Mouse (Mus musculus) left cerebral cortex, postnatal 14 days (tissue): ENCODE measurements around the gene Lamp1. TPM values are rescaled to one million over a fixed set of nuclear protein-coding genes. Genes with fewer than 3 reads are reported as not detected.

Source experiments
- DNase-seq, 2 experiments: peaks; one replicate each; pipeline ENCODE4 v3.0.0; 2021 to 2022; ENCODE audit warnings: low spot score in 2 of 2, mixed read lengths in 1 of 2
- intact Hi-C: fragments of 180-260 bp; cut with DNase I; formaldehyde crosslinking; loops from one replicate; pipeline ENCODE4 v1.15.1; 2025
- total RNA-seq, 2 experiments: library from RNA; stranded (reverse); gene quantifications; 2 replicates each; pipeline ENCODE4 v1.2.3; 2021

The Lamp1 gene
- total RNA-seq, 2 experiments from 2014 or later = 307 to 320 TPM

DNA sequence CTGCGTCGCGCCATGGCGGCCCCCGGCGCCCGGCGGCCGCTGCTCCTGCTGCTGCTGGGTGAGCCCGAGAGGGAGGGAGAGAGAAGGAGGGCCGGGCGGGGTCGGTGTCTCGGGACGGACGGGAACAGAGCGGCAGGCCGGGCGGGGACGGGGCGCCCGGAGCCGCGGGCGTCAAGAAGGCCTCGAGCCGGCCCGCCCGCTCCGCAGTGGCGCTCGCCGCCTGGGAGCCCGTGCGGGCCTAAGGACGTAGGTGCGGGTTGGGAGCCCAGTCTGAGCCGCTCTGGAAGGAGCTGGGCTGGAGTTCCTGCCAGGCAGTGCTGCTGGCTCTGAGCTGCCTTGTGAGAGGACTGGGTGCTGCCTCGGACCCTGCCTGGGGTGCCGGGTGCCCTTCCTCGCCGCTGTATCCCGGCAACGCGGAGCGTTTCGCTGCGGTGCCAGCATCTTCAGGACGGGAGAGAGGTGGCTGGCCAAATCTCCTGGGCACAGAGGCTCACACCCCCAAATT is 468 bp downstream of the Lamp1 start:
- no peak for DNase-seq
- intact Hi-C loops = no loop called here

DNA sequence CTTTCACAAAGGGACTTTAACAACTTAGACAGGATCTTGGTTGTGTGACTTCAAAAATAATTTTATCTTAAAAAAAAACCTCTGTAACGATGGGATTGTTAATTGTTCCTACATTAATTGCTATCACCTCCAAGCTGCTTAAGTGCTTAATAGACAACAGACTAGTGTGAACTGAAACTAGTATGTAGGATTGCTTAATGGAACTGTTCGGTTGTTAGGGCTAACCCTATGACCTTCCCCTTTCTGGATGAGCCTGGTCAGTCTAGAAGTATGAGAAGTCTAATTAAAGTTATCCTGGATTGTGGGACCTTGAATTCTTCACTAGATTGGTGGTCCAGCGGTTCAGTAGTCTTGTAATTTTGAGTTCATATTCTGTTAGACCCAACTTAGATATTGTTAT is 1.7 kb downstream of the Lamp1 start:
- no peak for DNase-seq
- intact Hi-C loops = no loop called here

DNA sequence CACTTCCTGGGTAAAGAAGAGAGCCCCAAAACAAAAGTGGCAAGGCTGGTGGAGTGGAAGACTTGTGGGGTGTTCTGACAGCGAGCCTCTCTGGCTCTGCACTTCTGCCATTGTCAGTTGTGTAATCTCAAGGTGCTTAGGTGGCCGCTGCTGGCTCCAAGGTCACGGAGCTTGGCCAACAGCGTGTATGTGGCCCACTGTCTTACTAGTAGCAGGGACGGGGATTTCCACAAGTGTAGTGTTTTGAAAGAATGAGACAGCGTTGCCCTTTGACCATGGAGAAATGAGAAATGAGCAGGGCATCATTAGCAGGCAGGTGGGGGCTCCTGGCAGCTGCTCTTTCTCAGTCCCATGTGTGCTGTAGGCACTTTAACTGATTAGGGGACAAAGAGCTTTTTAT is 3.1 kb downstream of the Lamp1 start:
- DNase-seq = no peak
- intact Hi-C loops = no loop called here

DNA sequence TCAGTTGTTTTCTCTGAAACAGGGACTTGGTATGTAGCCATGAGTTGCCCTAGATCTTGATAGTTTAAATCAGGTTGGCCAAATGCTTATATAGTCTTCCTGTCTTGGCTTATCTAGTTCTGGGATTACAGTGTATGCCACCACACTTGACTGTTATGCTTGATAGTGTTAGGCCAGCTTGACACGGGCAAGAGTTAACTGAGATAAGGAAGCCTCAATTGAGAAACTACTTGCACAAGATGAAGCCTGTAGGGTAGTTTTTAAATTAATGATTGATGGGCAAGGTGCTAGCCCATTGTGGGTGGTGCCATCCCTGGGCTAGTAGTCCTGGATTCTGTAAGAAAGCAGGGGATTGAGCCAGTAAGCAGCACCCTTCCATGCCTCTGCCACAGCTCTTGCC is 4.6 kb downstream of the Lamp1 start:
- intact Hi-C loops = no loop called here
- DNase-seq = no peak

DNA sequence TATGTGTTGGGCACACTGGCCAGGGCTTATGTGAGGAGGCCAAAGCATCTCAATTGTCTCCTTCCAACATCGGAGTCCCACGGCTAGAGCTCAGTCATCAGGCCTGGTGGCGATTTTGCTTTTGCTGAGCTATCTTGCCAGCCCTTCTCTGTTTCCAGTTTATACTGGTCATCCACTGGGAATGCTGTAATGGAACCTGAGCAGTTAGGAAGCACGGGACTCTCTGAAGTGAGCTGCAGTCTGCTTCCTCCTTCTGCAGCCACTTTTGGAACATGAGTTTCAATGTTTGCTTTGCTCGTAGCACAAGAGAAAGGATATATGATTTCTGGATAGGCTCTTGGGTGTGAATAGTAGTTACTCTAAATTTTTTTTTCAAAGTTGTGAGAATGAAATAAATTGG is 5.4 kb downstream of the Lamp1 start:
- intact Hi-C loops = no loop called here
- DNase-seq = no peak

DNA sequence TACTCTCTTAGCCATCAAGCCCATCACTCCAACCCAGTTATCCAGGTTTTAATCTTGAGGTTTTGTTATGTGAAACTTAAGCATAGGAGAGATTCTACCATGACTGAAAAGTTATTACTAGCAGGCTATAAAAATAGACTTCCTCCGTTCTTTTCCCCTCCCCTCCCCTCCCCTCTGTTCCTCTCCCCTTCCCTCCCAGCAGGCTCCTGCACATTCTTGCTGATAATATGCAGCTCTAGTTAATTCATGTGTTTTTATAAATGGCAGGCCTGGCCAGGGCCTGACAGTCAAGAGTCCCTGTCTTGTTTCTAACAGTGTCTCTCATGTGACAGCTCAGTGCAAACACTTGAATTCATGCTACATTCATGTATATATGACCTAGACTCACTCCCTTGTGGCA is 11.5 kb downstream of the Lamp1 start:
- intact Hi-C loops = no loop called here
- DNase-seq = no peak

DNA sequence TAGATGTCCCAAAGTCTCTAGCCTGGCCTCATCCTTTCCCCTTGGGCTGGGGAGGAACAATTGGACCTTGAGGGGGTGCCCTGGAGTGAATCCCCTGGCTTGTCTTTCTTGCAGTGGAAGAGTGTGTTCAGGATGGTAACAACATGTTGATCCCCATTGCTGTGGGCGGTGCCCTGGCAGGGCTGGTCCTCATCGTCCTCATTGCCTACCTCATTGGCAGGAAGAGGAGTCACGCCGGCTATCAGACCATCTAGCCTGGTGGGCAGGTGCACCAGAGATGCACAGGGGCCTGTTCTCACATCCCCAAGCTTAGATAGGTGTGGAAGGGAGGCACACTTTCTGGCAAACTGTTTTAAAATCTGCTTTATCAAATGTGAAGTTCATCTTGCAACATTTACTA is 15.3 kb downstream of the Lamp1 start:
- no peak for DNase-seq
- intact Hi-C loops = no loop called here

DNA sequence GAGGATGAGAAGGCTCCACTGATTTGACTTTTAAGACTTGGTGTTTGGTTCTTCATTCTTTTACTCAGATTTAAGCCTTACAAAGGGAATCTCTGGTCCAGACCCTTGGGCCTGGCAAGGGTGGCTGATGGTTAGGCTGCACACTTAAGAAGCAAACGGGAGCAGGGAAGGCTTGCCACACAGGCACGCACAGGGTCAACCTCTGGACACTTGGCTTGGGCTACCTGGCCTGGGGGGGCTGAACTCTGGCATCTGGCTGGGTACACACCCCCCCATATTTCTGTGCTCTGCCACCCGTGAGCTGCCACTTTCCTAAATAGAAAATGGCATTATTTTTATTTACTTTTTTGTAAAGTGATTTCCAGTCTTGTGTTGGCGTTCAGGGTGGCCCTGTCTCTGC is 15.8 kb downstream of the Lamp1 start:
- intact Hi-C loops = no loop called here
- DNase-seq = no peak

DNA sequence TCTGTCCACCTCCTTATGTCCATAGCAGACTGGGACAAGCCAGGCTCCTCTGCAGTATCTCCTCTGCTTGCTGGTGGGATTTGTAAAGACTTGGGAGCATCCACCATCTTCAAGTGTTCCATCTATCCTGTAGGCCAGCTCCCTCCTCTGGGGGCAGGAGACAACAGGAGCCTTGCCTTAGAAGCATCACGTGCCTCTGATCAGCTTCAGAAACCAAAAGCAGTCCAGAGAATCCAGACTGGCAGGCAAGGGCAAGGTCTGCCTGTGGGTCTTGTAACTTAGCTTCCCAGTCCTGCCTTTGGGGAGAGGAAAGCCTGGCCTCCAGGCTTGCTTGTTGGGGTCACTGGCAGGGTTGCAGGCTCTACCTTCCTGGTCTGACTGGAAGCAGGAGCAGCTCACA is 16.7 kb downstream of the Lamp1 start:
- intact Hi-C loops = no loop called here
- no peak for DNase-seq

DNA sequence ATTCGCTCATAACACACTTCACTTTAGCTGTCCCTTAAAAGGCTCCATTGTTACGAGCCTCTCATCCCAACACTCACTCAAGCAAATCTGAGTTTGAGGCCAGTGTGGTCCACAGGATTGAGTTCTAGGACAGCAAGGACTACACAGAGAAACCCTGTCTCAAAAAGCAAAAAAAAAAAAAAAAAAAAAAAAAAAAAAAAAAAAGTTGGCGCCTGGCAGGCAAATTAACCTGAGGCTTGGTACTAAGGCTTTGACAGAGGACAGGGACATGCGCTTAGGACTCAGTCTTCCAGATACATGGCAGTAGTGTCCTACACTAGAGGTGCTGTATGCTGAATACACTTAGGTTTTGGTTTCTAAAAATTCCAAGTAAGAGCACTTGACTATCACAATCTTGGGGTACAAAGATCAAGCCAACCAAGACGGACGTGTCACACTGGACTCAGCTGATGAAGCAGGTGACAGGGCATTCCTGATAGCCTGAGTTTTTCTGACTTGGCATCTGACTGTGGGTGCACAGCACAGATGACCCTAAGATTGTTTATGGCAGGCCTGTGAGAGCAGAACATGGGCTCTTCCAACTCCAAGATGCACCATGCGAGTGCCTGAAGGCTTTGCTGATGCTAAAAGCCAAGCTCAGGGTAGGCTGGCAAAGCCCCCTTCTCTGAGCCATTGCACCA is 18.4 kb downstream of the Lamp1 start:
- DNase-seq = no peak
- intact Hi-C loops = no loop called here

DNA sequence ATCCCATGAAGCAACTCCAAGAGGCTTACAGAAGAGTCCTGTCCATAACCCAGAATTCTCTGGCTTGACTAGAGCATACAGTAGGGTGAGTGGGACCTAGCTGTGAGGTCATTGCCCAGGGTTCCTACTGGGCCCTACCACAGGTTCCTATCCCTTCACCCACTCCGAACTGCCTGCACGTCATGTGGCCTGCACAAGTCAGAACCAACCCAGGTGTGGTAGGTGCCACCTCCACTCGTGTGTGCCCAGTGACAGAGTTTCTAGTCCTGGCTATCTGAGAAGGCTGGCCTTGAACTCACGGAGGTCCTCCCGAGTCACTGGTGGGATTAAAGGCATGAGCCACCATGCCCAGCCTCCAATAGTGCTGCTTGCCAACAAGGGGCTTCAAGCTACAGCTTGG is 19.2 kb downstream of the Lamp1 start:
- intact Hi-C loops = no loop called here

DNA sequence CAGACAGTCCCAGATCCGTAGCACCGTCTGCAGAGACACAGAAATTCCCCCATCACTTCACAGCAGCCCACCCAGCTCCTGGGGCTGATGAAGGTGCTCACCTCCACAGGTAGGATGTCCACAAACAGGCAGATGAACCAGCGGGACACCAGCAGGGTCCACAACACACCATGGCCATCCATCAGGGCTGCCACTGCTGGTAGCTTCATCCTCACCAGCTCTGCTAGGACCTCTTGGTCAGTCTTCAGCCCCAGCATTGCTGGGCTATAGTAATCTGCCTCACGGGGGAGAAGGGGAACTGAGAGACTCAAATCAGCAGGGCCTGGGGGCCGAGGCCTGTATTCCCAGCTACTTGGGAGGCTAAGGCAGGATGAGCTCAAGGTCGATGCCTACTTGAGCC is 20.5 kb downstream of the Lamp1 start:
- DNase-seq = no peak
- intact Hi-C loops = no loop called here

More for the DNA sequence above, 19.2 kb downstream of the Lamp1 start:
- no peak for DNase-seq

DNA sequence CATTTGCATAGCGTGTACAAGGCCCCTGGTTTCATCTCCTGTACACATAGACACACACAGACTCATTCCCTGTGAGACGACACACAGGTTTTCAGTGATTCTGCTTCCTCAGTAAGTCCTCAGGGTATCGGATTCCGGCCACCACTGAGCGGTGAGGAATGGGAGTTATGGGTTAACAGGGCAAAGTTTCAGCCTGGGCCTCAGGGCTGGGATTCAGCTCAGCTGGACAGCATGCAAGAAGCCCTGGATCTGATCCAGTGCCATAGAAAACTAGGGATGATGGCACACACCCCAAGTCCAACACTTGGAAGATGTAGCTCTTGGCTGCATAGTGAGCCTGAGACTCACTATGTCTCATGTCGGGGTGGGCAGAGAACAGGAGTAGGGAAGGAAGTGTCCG is 21.0 kb downstream of the Lamp1 start:
- DNase-seq = no peak
- intact Hi-C loops = no loop called here

DNA sequence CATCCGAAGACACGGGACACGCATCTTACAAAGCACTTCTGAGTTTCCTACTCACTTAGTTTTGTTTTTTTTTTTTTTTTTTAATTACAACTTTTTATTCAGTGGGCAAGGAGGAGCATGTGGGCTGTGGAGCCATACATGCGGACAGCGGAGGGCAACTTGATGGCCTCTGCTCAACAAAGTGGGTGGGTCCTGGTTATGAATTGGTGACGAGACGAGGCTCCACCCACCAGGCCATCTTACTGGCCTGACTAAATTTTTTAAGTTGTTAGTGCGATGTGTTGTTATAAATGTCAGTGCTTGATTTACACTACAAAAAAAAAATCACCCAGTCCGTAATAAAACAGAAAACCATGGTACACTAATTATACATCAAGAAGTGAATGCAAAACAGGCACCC is 21.4 kb downstream of the Lamp1 start:
- DNase-seq = no peak
- intact Hi-C loops = no loop called here

DNA sequence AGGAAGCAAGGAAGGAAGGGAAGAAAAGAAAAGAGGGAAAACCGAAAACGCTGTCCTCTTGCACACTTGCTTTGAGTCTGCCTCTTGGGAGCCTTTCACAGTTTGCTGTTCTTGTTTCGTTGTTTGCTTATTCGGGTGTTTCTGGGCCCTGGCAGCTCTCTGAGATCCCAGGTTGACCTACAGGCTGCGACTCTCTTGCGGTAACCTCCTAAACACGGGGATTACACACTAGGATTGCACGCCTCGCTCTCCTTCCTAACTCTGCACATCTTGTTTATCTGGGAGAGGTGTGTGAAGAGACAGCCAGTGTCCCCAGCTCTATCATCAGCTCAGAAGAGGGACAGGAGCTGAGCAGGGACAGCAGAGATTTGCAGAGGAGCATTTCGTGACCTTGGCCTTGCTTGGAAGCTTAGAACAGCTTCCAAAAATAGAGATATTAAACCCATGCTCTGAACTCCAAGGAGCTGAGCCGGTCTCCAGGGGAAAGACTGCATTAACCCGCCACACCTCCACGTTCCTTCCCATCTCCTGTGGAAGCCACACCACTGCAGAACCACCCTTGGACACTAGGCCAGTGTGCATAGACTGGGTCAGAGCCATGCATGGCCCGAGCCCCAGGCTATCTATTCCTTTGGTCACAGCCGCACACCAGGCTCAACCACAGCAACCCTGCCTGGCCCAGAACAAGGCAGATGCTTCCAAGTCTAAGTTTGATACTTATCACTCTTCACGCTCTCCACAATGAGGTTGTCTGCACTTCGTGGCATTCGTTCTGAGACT is 22.1 kb downstream of the Lamp1 start:
- DNase-seq = no peak
- intact Hi-C loops = no loop called here

DNA sequence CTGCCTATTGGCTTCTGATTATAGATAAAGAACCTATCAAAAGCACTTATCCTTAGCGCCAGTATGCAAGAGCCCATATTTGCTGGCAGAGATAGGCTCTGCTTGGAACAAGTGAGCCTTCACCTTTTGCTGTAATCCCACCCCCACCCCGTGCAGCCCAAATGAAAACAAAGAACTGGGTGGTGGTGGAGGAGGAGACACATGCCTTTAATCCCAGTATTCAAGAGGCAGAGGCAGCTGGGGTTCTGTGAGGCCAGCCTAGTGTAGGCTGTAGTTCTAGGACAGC is 22.7 kb downstream of the Lamp1 start:
- DNase-seq = no peak
- intact Hi-C loops = no loop called here

DNA sequence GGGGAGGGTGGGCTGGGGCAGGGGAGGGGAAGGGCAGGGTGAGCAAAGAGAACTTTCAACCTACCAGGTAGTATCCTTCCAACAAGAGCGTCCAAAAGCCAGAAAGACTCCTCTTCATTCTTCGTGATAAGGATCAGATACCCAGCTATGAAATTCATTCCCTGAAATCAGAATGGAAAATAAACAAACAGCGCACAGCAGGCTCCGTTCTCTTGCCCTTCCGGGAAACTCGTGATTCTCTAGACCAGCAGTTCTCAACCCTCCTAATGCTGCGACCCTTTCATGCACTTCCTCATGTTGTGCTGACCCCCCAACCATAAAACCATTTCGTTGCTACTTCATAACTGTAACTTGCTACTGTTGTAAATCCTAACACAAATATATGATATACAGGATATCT is 27.9 kb downstream of the Lamp1 start:
- DNase-seq = no peak
- intact Hi-C loops = no loop called here

DNA sequence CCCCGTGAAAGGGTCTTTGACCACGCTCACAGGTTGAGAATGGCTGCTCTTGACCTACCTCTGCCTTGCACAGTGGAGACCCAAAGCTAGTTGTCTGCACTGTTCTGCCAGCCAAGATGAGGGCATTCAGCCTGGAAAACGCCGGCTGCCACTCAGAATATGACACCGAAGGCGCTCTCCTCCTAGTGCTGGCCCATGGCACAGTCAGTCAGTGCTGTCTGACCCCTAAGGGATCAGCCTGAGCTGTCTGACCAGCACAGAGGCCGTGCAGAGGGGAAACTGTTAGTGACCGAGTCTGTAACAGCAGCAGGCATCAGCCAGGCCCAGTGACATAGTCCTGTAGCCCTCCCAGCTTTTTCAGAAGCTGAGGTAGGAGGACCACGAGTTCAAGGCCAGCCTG is 28.3 kb downstream of the Lamp1 start:
- DNase-seq = no peak
- intact Hi-C loops = no loop called here

DNA sequence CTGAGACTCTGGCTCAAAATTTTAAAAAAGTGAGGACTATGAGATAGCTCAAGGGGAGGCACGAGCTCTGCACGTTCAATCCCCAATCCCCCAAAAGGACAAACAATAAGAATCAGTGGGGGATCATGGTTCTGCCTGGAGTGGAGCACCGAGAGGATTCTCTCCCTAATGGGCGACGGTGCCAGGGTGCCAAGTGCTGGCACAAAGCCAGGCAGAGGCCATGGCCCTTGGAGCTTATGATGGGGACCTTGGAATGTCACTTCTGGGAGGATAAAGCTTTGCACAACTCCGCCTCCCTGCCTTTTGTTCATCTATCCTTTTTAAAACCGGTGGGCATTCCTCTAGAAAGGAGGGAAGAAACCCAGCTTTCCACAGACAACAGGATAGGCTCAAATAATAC is 28.7 kb downstream of the Lamp1 start:
- no peak for DNase-seq
- intact Hi-C loops = no loop called here

DNA sequence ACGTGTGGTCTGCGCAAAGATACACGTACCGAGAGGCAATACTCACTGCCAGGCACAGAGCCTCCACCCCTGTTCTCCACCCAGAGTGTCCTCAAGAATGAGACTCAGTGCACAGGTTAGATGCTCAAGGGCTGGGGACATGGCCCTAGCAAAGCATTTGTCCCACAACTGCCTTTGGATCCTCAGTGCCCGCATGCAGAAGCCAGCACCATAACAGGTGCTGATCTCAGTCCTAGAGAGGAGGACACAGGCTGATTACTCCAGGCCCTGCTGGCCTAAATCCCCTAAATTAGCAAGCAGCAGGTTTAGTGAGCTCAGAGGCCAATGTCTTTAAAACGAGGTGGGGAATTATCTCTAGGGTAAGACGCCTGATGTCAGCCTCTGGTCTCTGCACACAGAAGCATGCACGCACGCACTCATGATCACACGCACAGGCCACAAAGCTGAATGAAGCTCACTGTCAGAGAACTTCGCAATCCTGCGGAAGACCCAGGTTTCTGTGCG is 29.1 kb downstream of the Lamp1 start:
- no peak for DNase-seq
- intact Hi-C loops = no loop called here

DNA sequence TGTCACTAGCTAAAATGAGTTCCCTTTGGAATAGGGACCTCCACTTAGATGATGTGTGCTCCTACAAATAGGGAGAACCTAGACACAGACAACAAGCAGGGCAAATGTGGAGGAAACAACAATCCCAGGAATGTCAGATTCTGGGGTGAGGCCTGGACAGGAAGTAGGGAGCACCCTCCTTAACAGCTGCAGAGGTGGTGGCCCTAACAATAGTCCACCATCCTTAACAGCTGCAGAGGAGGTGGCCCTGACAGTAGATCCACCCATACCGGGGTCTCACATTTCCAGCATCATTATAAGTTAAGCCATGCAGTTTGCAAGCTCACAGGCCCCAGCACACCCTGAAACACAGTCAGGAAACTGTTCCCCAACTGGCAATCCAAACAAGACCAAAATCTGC is 29.9 kb downstream of the Lamp1 start:
- intact Hi-C loops = no loop called here
- DNase-seq = no peak
